Mouse (Mus musculus): ENCODE data around the gene Tnpo2.
A peak's percentile ranks its signal among the peaks of the same experiment; 100 is the strongest.

DNA sequence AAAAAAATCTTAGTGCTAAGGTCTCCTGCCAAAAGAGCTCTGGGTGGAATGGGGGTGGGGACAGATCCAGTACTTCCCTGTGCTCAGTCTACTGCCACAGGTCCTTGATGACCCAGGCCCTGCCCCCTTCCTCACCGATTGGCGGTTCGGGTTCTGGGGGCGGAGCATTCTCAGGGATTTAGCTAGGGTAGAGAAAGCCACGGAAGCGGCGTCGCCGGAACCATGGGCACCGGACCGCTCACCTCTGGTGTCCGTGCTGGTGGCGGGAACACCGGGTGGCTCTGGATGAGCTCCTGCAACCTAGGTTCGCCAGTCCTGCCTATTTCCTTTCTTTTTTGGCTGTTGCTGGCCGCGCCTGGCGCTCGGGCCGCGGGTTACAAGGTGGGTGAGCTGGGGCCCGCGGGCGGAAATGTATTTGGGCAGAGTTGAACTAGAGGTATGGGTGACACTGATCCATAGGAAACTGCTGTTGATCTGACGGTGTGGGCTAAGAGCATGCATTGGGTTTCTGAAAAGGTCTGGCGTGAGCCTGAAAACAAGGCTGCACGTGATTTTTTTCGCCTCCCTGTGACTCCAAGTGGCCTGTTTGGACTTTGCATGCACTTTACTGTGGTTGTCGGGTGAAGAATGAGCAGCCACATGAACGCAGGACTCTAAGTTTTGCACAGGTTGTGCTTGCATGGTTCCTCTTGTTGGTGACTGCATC lies 46.5 kb downstream of the Tnpo2 start, which contains the start of gene Man2b1:
- TF ChIP-seq CTCF (IDR thresholded peaks at IDR 0.05; ENCODE audit: control insufficient read depth, insufficient read depth, insufficient read length) (no peak), USF1 (IDR thresholded peaks at IDR 0.05; ENCODE audit: low read depth) (peak; percentile 62), MYOD1 (IDR thresholded peaks at IDR 0.05; ENCODE audit: control insufficient read depth, insufficient read length, low read depth) (no peak), MAX (IDR thresholded peaks at IDR 0.05) (no peak), FOSL1 (IDR thresholded peaks at IDR 0.05; ENCODE audit: insufficient read depth, low read length, poor library complexity, severe bottlenecking) (no peak), MYOG (IDR thresholded peaks at IDR 0.05; ENCODE audit: control insufficient read depth, extremely low read depth, insufficient read length) (no peak)

Data from C2C12 (cell line).